Mouse (Mus musculus): ENCODE results near the gene Pcdh20.

Gene Pcdh20

DNA sequence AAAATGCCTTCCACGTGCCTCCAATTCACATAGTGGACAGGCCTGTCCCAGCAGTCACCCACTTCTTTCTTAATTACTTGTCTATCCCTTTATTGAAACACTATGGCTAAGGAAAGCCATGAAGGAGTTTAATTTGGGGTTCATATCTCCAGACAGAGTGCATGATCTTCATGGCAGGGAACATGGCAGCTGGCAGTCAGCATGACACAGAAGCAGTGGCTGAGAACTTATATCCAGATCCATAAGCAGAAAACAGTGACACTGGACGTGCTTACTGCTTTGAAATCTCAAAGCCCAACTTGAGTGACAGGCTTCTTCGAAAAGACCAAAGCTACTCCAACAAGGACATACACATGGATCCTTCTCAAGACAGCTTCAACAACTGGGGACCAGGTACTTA, 10.5 kb downstream of the Pcdh20 start:
- Histone ChIP-seq H3K27me3 (ENCODE audit: insufficient read depth, low read length) (no peaks in the 10 kb centered on the region), H3K9me3 (ENCODE audit: low read length) (no peaks in the 10 kb centered on the region), H3K4me1 (replicated peaks; ENCODE audit: low read depth, low read length) (no peaks in the 10 kb centered on the region), H3K4me3 (replicated peaks; ENCODE audit: low read length) (no peak overlapping the region), H3K36me3 (ENCODE audit: insufficient read depth, low read length) (no peaks in the 10 kb centered on the region)
- TF ChIP-seq POU5F1 (IDR thresholded peaks at IDR 0.05; ENCODE audit: borderline replicate concordance, low read length), result no peak

DNA sequence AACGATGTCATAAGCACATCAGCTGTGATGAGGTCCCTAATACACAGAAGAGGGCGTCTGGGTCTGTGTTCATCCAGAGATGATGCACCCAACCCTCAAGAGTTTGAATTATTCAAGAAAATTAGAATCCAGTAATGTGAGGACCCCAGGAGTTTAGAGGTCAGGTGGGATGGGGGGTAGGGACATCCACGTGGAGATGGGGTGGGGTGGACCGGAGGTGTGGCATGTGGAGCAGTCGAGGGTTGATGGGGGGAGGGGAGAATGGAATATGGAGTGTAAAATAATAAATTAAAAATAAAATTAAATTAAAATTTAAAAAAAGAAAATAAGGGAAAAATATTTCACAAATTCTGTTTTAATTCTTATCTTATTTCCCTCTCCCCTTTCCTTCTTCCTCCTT, 27.9 kb downstream of the Pcdh20 start:
- H3K9me3 ChIP-seq (ENCODE audit: low read length), result no peaks in the 10 kb centered on the region
- H3K27me3 ChIP-seq (ENCODE audit: insufficient read depth, low read length), result no peaks in the 10 kb centered on the region
- H3K4me1 ChIP-seq (replicated peaks; ENCODE audit: low read depth, low read length), result no peaks in the 10 kb centered on the region
- no peaks in the 10 kb centered on the region for H3K36me3 ChIP-seq (ENCODE audit: insufficient read depth, low read length)
- TF ChIP-seq CTCF (conservative IDR thresholded peaks at IDR 0.05; ENCODE audit: low read length), result no peak
- TF ChIP-seq NANOG (IDR thresholded peaks at IDR 0.05; ENCODE audit: borderline replicate concordance, low read length), result no peak
- TF ChIP-seq POU5F1 (IDR thresholded peaks at IDR 0.05; ENCODE audit: borderline replicate concordance, low read length), result no peak
- H3K4me3 ChIP-seq (replicated peaks; ENCODE audit: low read length), result no peak overlapping the region

DNA sequence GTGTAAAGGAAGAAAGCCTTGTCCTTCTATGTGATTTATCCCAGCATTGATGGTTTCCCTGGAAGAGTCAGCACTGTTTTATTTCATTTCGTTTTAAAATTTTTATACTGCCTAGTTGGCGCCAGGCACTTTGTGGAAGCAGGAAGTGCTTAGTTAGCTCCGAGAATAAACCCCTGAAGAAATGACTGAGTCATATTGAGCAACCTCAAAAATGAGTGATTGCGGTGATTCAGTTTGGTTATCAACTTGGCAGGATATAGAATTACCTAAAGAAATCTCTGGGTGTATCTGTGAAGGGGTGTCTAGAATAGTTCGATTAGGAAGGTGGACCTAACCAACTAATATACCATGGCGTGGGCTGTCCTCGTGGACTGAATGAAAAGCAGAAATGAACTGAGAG, 41.8 kb downstream of the Pcdh20 start:
- H3K4me3 ChIP-seq (replicated peaks; ENCODE audit: low read length), result no peak overlapping the region
- no peak for TF ChIP-seq POU5F1 (IDR thresholded peaks at IDR 0.05; ENCODE audit: borderline replicate concordance, low read length)
- no peak for TF ChIP-seq CTCF (conservative IDR thresholded peaks at IDR 0.05; ENCODE audit: low read length)
- TF ChIP-seq NANOG (IDR thresholded peaks at IDR 0.05; ENCODE audit: borderline replicate concordance, low read length), result no peak
- H3K4me1 ChIP-seq (replicated peaks; ENCODE audit: low read depth, low read length), result no peaks in the 10 kb centered on the region
- H3K9me3 ChIP-seq (ENCODE audit: low read length), result peaks cover 25% of the 10 kb centered on the region; the same call in 1 of the 2 replicates
- no peaks in the 10 kb centered on the region for H3K27me3 ChIP-seq (ENCODE audit: insufficient read depth, low read length)
- no peaks in the 10 kb centered on the region for H3K36me3 ChIP-seq (ENCODE audit: insufficient read depth, low read length)

DNA sequence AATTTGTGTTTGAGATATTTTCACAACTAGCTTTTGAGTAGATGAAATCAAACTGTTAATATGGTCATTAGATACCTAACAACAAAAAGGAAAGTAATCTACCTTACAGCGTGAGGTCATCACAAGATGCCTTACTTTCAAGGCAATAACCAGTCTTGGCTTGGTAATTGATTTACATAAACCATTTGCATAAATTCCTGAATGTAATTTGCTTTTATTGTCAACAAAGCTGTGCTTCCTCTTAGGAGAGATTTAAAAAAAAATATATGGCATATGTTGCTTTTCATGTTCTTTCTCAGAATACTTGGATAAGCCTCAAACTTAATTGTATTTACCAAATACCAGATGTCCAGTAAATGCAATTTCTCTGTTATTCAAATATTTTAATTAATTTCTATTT, 43.8 kb downstream of the Pcdh20 start:
- TF ChIP-seq POU5F1 (IDR thresholded peaks at IDR 0.05; ENCODE audit: borderline replicate concordance, low read length) (no peak), NANOG (IDR thresholded peaks at IDR 0.05; ENCODE audit: borderline replicate concordance, low read length) (no peak), CTCF (conservative IDR thresholded peaks at IDR 0.05; ENCODE audit: low read length) (no peak)
- H3K4me1 ChIP-seq (replicated peaks; ENCODE audit: low read depth, low read length), result no peaks in the 10 kb centered on the region

More for the DNA sequence above, 43.8 kb downstream of the Pcdh20 start:
- H3K4me3 ChIP-seq (replicated peaks; ENCODE audit: low read length), result no peak overlapping the region
- H3K36me3 ChIP-seq (ENCODE audit: insufficient read depth, low read length), result no peaks in the 10 kb centered on the region
- H3K9me3 ChIP-seq (ENCODE audit: low read length), result peaks cover 25% of the 10 kb centered on the region; the same call in 1 of the 2 replicates
- H3K27me3 ChIP-seq (ENCODE audit: insufficient read depth, low read length), result no peaks in the 10 kb centered on the region
